Mouse (Mus musculus): ENCODE data around the gene Pet100. TPM values are rescaled to one million over a fixed set of nuclear protein-coding genes. Genes with fewer than 3 reads are reported as not detected.
A peak's percentile ranks its signal among the peaks of the same experiment; 100 is the strongest.

Gene Pet100
- polyA plus RNA-seq, 1 experiment from 2014 or later: 76.2 TPM

- Histone ChIP-seq H3K4me1 (ENCODE audit: control insufficient read depth, low read depth, low read length) (no peaks in the 10 kb centered on the region), H3K9me3 (replicated peaks; ENCODE audit: control insufficient read depth, low read length) (no peaks in the 10 kb centered on the region), H3K4me3 (ENCODE audit: low read depth, low read length) (no peak overlapping the region), H3K27me3 (ENCODE audit: control insufficient read depth, insufficient read depth, low read depth, low read length) (no peaks in the 10 kb centered on the region), H3K4me2 (ENCODE audit: low read depth, low read length) (no peak overlapping the region), H3K36me3 (ENCODE audit: control insufficient read depth, insufficient read depth) (no peaks in the 10 kb centered on the region), H3K27ac (ENCODE audit: low read length) (no peak overlapping the region), H3K9ac (ENCODE audit: low read depth, low read length) (no peak overlapping the region)
- no peak for ATAC-seq (ENCODE audit: low read depth)
- 21% methylated on average over 7 of the region's 7 CpGs for WGBS (ENCODE audit: insufficient replicate concordance)
These were observed 35.5 kb downstream of the Pet100 start for GRCm38 (mm10) chr8:3656725-3657381.

GRCm38 (mm10) chr8:3660889-3661288, 39.5 kb downstream of the Pet100 start:
- H3K9ac ChIP-seq (ENCODE audit: low read depth, low read length): no peak overlapping the region
- no peak overlapping the region for H3K4me3 ChIP-seq (ENCODE audit: low read depth, low read length)
- no peak overlapping the region for H3K27ac ChIP-seq (ENCODE audit: low read length)
- no peaks in the 10 kb centered on the region for H3K4me1 ChIP-seq (ENCODE audit: control insufficient read depth, low read depth, low read length)
- no peak overlapping the region for H3K4me2 ChIP-seq (ENCODE audit: low read depth, low read length)
- whole genome bisulfite sequencing (ENCODE audit: insufficient replicate concordance): 31% methylated on average over 8 of the region's 8 CpGs
- peak; percentile 19; the same call in 1 of the 2 replicates for ATAC-seq (ENCODE audit: low read depth)
- no peaks in the 10 kb centered on the region for H3K9me3 ChIP-seq (replicated peaks; ENCODE audit: control insufficient read depth, low read length)
- H3K36me3 ChIP-seq (ENCODE audit: control insufficient read depth, insufficient read depth): no peaks in the 10 kb centered on the region
- H3K27me3 ChIP-seq (ENCODE audit: control insufficient read depth, insufficient read depth, low read depth, low read length): no peaks in the 10 kb centered on the region

- no peaks in the 10 kb centered on the region for H3K36me3 ChIP-seq (ENCODE audit: control insufficient read depth, insufficient read depth)
- no peak overlapping the region for H3K4me3 ChIP-seq (ENCODE audit: low read depth, low read length)
- no peak overlapping the region for H3K4me2 ChIP-seq (ENCODE audit: low read depth, low read length)
- H3K4me1 ChIP-seq (ENCODE audit: control insufficient read depth, low read depth, low read length): no peaks in the 10 kb centered on the region
- no peak overlapping the region for H3K9ac ChIP-seq (ENCODE audit: low read depth, low read length)
- peak; percentile 65 for ATAC-seq (ENCODE audit: low read depth)
- no peak overlapping the region; the same call in 1 of the 2 replicates for H3K27ac ChIP-seq (ENCODE audit: low read length)
- H3K9me3 ChIP-seq (replicated peaks; ENCODE audit: control insufficient read depth, low read length): no peaks in the 10 kb centered on the region
- WGBS (ENCODE audit: insufficient replicate concordance): 22% methylated on average over 5 of the region's 5 CpGs
- no peaks in the 10 kb centered on the region for H3K27me3 ChIP-seq (ENCODE audit: control insufficient read depth, insufficient read depth, low read depth, low read length)
These were observed 43.1 kb downstream of the Pet100 start for GRCm38 (mm10) chr8:3664405-3664804.

- H3K4me2 ChIP-seq (ENCODE audit: low read depth, low read length): no peak within 1 kb of the TSS
- H3K9ac ChIP-seq (ENCODE audit: low read depth, low read length): no peak within 1 kb of the TSS
- H3K36me3 ChIP-seq (ENCODE audit: control insufficient read depth, insufficient read depth): no peaks in the 10 kb centered on the region
- peak within 1 kb of the TSS; percentile 19 for H3K4me3 ChIP-seq (ENCODE audit: low read depth, low read length)
- no peaks in the 10 kb centered on the region for H3K4me1 ChIP-seq (ENCODE audit: control insufficient read depth, low read depth, low read length)
- 49% methylated on average over 6 of the region's 6 CpGs for WGBS (ENCODE audit: insufficient replicate concordance)
- H3K27ac ChIP-seq (ENCODE audit: low read length): peak within 1 kb of the TSS; percentile 60
- no peaks in the 10 kb centered on the region for H3K27me3 ChIP-seq (ENCODE audit: control insufficient read depth, insufficient read depth, low read depth, low read length)
- no peaks in the 10 kb centered on the region for H3K9me3 ChIP-seq (replicated peaks; ENCODE audit: control insufficient read depth, low read length)
- ATAC-seq (ENCODE audit: low read depth): no peak
These were observed 44.2 kb downstream of the Pet100 start, which contains the start of gene Mcemp1 for GRCm38 (mm10) chr8:3665507-3665906. Gene Mcemp1 (plus strand): TSS chr8:3665754.

GRCm38 (mm10) chr8:3670388-3670787, 49.0 kb downstream of the Pet100 start:
- WGBS (ENCODE audit: insufficient replicate concordance): 36% methylated on average over 2 of the region's 2 CpGs
- Histone ChIP-seq H3K9me3 (replicated peaks; ENCODE audit: control insufficient read depth, low read length) (no peaks in the 10 kb centered on the region), H3K27me3 (ENCODE audit: control insufficient read depth, insufficient read depth, low read depth, low read length) (no peaks in the 10 kb centered on the region), H3K4me3 (ENCODE audit: low read depth, low read length) (no peak overlapping the region), H3K27ac (ENCODE audit: low read length) (no peak overlapping the region), H3K9ac (ENCODE audit: low read depth, low read length) (no peak overlapping the region), H3K4me2 (ENCODE audit: low read depth, low read length) (no peak overlapping the region), H3K4me1 (ENCODE audit: control insufficient read depth, low read depth, low read length) (peaks cover 4% of the 10 kb centered on the region; the same call in 1 of the 2 replicates), H3K36me3 (ENCODE audit: control insufficient read depth, insufficient read depth) (no peaks in the 10 kb centered on the region)
- ATAC-seq (ENCODE audit: low read depth): no peak

- Histone ChIP-seq H3K4me1 (ENCODE audit: control insufficient read depth, low read depth, low read length) (peaks cover 10% of the 10 kb centered on the region), H3K4me2 (ENCODE audit: low read depth, low read length) (peak within 1 kb of the TSS; percentile 70), H3K4me3 (ENCODE audit: low read depth, low read length) (peak within 1 kb of the TSS; percentile 63), H3K27ac (ENCODE audit: low read length) (0 out of 2 replicates have a peak within 1 kb of the TSS, but pooled peaks have one; percentile 12), H3K36me3 (ENCODE audit: control insufficient read depth, insufficient read depth) (no peaks in the 10 kb centered on the region), H3K9ac (ENCODE audit: low read depth, low read length) (peak within 1 kb of the TSS; percentile 54), H3K27me3 (ENCODE audit: control insufficient read depth, insufficient read depth, low read depth, low read length) (no peaks in the 10 kb centered on the region), H3K9me3 (replicated peaks; ENCODE audit: control insufficient read depth, low read length) (no peaks in the 10 kb centered on the region)
- ATAC-seq (ENCODE audit: low read depth): peak; percentile 33
- under 1% methylated on average over 23 of the region's 23 CpGs for WGBS (ENCODE audit: insufficient replicate concordance)
These were observed 50.7 kb downstream of the Pet100 start, which contains the start of gene Fcor for GRCm38 (mm10) chr8:3671980-3672491. Gene Fcor (minus strand): TSS chr8:3672362.

- Histone ChIP-seq H3K27ac (ENCODE audit: low read length) (no peak overlapping the region), H3K4me2 (ENCODE audit: low read depth, low read length) (no peak overlapping the region), H3K9me3 (replicated peaks; ENCODE audit: control insufficient read depth, low read length) (no peaks in the 10 kb centered on the region), H3K27me3 (ENCODE audit: control insufficient read depth, insufficient read depth, low read depth, low read length) (no peaks in the 10 kb centered on the region), H3K4me3 (ENCODE audit: low read depth, low read length) (no peak overlapping the region), H3K4me1 (ENCODE audit: control insufficient read depth, low read depth, low read length) (peaks cover 21% of the 10 kb centered on the region), H3K36me3 (ENCODE audit: control insufficient read depth, insufficient read depth) (peaks cover 11% of the 10 kb centered on the region), H3K9ac (ENCODE audit: low read depth, low read length) (no peak overlapping the region)
- ATAC-seq (ENCODE audit: low read depth): no peak
- WGBS (ENCODE audit: insufficient replicate concordance): 47% methylated on average over 3 of the region's 3 CpGs
These were observed 53.3 kb downstream of the Pet100 start for GRCm38 (mm10) chr8:3674671-3675070.

Other genes with a start within 250 kb of the Pet100 start
- gene Arhgef18, start 228.5 kb upstream of the Pet100 start, polyA plus RNA-seq (2015; fragmentation: Nextera tagmentation; extraction: Ambion mirVana): 2.1 and 2.6 TPM in 2 replicates
- 8.1 and 8.5 TPM in 2 replicates for gene Pex11g, start 153.9 kb upstream of the Pet100 start, polyA plus RNA-seq (2015; fragmentation: Nextera tagmentation; extraction: Ambion mirVana)
- gene Tex45, start 150.7 kb upstream of the Pet100 start, polyA plus RNA-seq (2015; fragmentation: Nextera tagmentation; extraction: Ambion mirVana): not detected in 2 replicates
- 4.3 and 5.4 TPM in 2 replicates for gene Zfp358, start 128.4 kb upstream of the Pet100 start, polyA plus RNA-seq (2015; fragmentation: Nextera tagmentation; extraction: Ambion mirVana)
- 19.2 and 21.1 TPM in 2 replicates for gene Mcoln1, start 121.1 kb upstream of the Pet100 start, polyA plus RNA-seq (2015; fragmentation: Nextera tagmentation; extraction: Ambion mirVana)
- 10.9 and 11.3 TPM in 2 replicates for gene Pnpla6, start 106.2 kb upstream of the Pet100 start, polyA plus RNA-seq (2015; fragmentation: Nextera tagmentation; extraction: Ambion mirVana)
- 3.1 and 4.8 TPM in 2 replicates for gene C330021F23Rik, start 53.6 kb upstream of the Pet100 start, polyA plus RNA-seq (2015; fragmentation: Nextera tagmentation; extraction: Ambion mirVana)
- 1.4 and 2.6 TPM in 2 replicates for gene Camsap3, start 34.3 kb upstream of the Pet100 start, polyA plus RNA-seq (2015; fragmentation: Nextera tagmentation; extraction: Ambion mirVana)
- gene Xab2, start 232 bp upstream of the Pet100 start, polyA plus RNA-seq (2015; fragmentation: Nextera tagmentation; extraction: Ambion mirVana): 25.4 and 25.7 TPM in 2 replicates
- gene Pcp2, start 4.0 kb downstream of the Pet100 start, polyA plus RNA-seq (2015; fragmentation: Nextera tagmentation; extraction: Ambion mirVana): 0.07 TPM in 1 of 2 replicates, not detected in the other
- 48.6 and 50.9 TPM in 2 replicates for gene Stxbp2, start 9.4 kb downstream of the Pet100 start, polyA plus RNA-seq (2015; fragmentation: Nextera tagmentation; extraction: Ambion mirVana)
- gene Retn, start 34.2 kb downstream of the Pet100 start, polyA plus RNA-seq (2015; fragmentation: Nextera tagmentation; extraction: Ambion mirVana): 0.11 TPM in 1 of 2 replicates, not detected in the other
- 7.7 and 8.2 TPM in 2 replicates for gene Mcemp1, start 44.2 kb downstream of the Pet100 start, polyA plus RNA-seq (2015; fragmentation: Nextera tagmentation; extraction: Ambion mirVana)
- 3.9 and 4.0 TPM in 2 replicates for gene Fcor, start 50.8 kb downstream of the Pet100 start, polyA plus RNA-seq (2015; fragmentation: Nextera tagmentation; extraction: Ambion mirVana)
- 12.9 and 13.0 TPM in 2 replicates for gene Trappc5, start 54.8 kb downstream of the Pet100 start, polyA plus RNA-seq (2015; fragmentation: Nextera tagmentation; extraction: Ambion mirVana)
- not detected in 2 replicates for gene Fcer2a, start 72.6 kb downstream of the Pet100 start, polyA plus RNA-seq (2015; fragmentation: Nextera tagmentation; extraction: Ambion mirVana)
- 8.2 and 10.3 TPM in 2 replicates for gene Clec4g, start 99.1 kb downstream of the Pet100 start, polyA plus RNA-seq (2015; fragmentation: Nextera tagmentation; extraction: Ambion mirVana)
- gene Cd209a, start 127.4 kb downstream of the Pet100 start, polyA plus RNA-seq (2015; fragmentation: Nextera tagmentation; extraction: Ambion mirVana): 0.07 and 0.24 TPM in 2 replicates
- gene Cd209e, start 232.8 kb downstream of the Pet100 start, polyA plus RNA-seq (2015; fragmentation: Nextera tagmentation; extraction: Ambion mirVana): not detected in 2 replicates